Mouse (Mus musculus) midbrain, embryonic 11.5 days (tissue): ENCODE data around the gene Yipf2. TPM values are rescaled to one million over a fixed set of nuclear protein-coding genes. Genes with fewer than 3 reads are reported as not detected.

Source experiments
- ATAC-seq: fragments of 200-750 bp; cut with Nextera tagmentation; 2 replicates; pipeline ENCODE4 v1.8.0; 2017; ENCODE audit warnings: moderate TSS enrichment, moderate library complexity; ENCODE audit not compliant: low FRiP score
- DNase-seq: peaks from one replicate; pipeline ENCODE4 v3.0.0; 2015; ENCODE audit warnings: low spot score; ENCODE audit errors: missing footprints
- H3K27ac ChIP-seq: fragments of 300-500 bp; sonication (generic); 2 replicates; pipeline ENCODE4 v1.5.1; 2014; ENCODE audit warnings: low read depth, low read length
- H3K27me3 ChIP-seq: fragments of 300-500 bp; sonication (generic); 2 replicates; pipeline ENCODE4 v1.6.1; 2014; ENCODE audit warnings: mild to moderate bottlenecking, low read length, moderate library complexity, mixed read lengths; ENCODE audit not compliant: control insufficient read depth, insufficient read depth
- H3K36me3 ChIP-seq: fragments of 300-500 bp; sonication (generic); 2 replicates; pipeline ENCODE4 v1.6.1; 2014; ENCODE audit warnings: mild to moderate bottlenecking, low read length, moderate library complexity, mixed read lengths; ENCODE audit not compliant: control insufficient read depth, insufficient read depth
- H3K4me1 ChIP-seq: fragments of 300-500 bp; sonication (generic); 2 replicates; pipeline ENCODE4 v1.6.1; 2014; ENCODE audit warnings: low read length; ENCODE audit not compliant: control insufficient read depth, insufficient read depth
- H3K4me2 ChIP-seq: fragments of 300-500 bp; sonication (generic); 2 replicates; pipeline ENCODE4 v1.6.1; 2014; ENCODE audit warnings: mild to moderate bottlenecking, moderate library complexity
- H3K4me3 ChIP-seq: fragments of 300-500 bp; sonication (generic); 2 replicates; pipeline ENCODE4 v1.5.1; 2014; ENCODE audit warnings: low read depth, low read length
- H3K9ac ChIP-seq: fragments of 300-500 bp; sonication (generic); 2 replicates; pipeline ENCODE4 v1.6.1; 2014; ENCODE audit warnings: low read length
- H3K9me3 ChIP-seq: fragments of 300-500 bp; sonication (generic); 2 replicates; pipeline ENCODE4 v1.6.1; 2016; ENCODE audit warnings: low read length; ENCODE audit not compliant: control insufficient read depth
- WGBS: fragments of 180-500 bp; shearing (Covaris S2); extraction: QIAGEN DNeasy Blood & Tissue Kit; methylation state at CpG from one replicate; pipeline ENCODE4 v1.1.7; 2014; 5-methylcytosine and 5-hydroxymethylcytosine counted together
- microRNA counts: library from miRNA; unstranded; fragments of <30 nt; microRNA quantifications from one replicate; lab custom pipeline; 2015
- microRNA-seq: library from miRNA; unstranded; fragments of <30 nt; microRNA quantifications from one replicate; pipeline ENCODE4, GENCODE M21; 2017
- polyA plus RNA-seq: library from polyadenylated mRNA; unstranded; fragments of >200 nt; fragmentation: Nextera tagmentation; extraction: Ambion mirVana; gene quantifications from 2 replicates; pipeline ENCODE4 v1.2.1, GENCODE M21; 2014

Yipf2 gene
- polyA plus RNA-seq, 1 experiment from 2014 or later = 14.8 TPM

- no peak overlapping the region for H3K4me3 ChIP-seq
- H3K36me3 ChIP-seq = no peaks in the 10 kb centered on the region; the same call in 1 of the 2 replicates
- WGBS = 80% methylated on average over 7 of the region's 7 CpGs
- no peak overlapping the region for H3K9ac ChIP-seq
- no peak overlapping the region for H3K4me2 ChIP-seq
- H3K27ac ChIP-seq = no peak overlapping the region
- H3K27me3 ChIP-seq = no peaks in the 10 kb centered on the region
- no peaks in the 10 kb centered on the region; the same call in none of the 2 replicates for H3K4me1 ChIP-seq
- ATAC-seq (no peak), DNase-seq (peak; percentile 17)
- H3K9me3 ChIP-seq = no peaks in the 10 kb centered on the region
These were observed 52.5 kb downstream of the Yipf2 start for GRCm38 (mm10) chr9:21539981-21540753.

MicroRNA genes within 50 kb of the gene (microRNA counts, 519-probe panel; counts per million panel counts)
- microRNA mmu-miR-1946b (lab: Ali Mortazavi, UCI) = not detected

Small RNA genes within 50 kb of the gene (microRNA-seq; reads per million reads assigned to microRNA genes)
- not detected for gene Mir1946b

Other genes starting within 250 kb of the Yipf2 start
- gene Ilf3, start 225.0 kb downstream of the Yipf2 start, polyA plus RNA-seq = 263 and 266 TPM in 2 replicates
- 46.2 and 46.8 TPM in 2 replicates for gene Qtrt1, start 181.0 kb downstream of the Yipf2 start, polyA plus RNA-seq
- gene Dnm2, start 167.9 kb downstream of the Yipf2 start, polyA plus RNA-seq = 55.0 and 60.6 TPM in 2 replicates
- gene Tmed1, start 82.6 kb downstream of the Yipf2 start, polyA plus RNA-seq = 64.5 and 68.0 TPM in 2 replicates
- 2.9 and 3.2 TPM in 2 replicates for gene AB124611, start 66.7 kb downstream of the Yipf2 start, polyA plus RNA-seq
- gene Carm1, start 45.9 kb downstream of the Yipf2 start, polyA plus RNA-seq = 53.4 and 63.1 TPM in 2 replicates
- 57.9 and 59.9 TPM in 2 replicates for gene Timm29, start 106 bp downstream of the Yipf2 start, polyA plus RNA-seq
- gene Smarca4, start 23.3 kb upstream of the Yipf2 start, polyA plus RNA-seq = 126 and 136 TPM in 2 replicates
- 18.9 and 22.1 TPM in 2 replicates for gene Ldlr, start 130.7 kb upstream of the Yipf2 start, polyA plus RNA-seq
- gene Spc24, start 167.5 kb upstream of the Yipf2 start, polyA plus RNA-seq = 91.3 and 115 TPM in 2 replicates
- 3.5 and 3.9 TPM in 2 replicates for gene Kank2, start 205.9 kb upstream of the Yipf2 start, polyA plus RNA-seq
- 0.19 and 0.22 TPM in 2 replicates for gene Angptl8, start 242.7 kb upstream of the Yipf2 start, polyA plus RNA-seq